Mouse (Mus musculus) neural tube, embryonic 15.5 days (tissue): ENCODE results near the gene E330017A01Rik. TPM values are rescaled to one million over a fixed set of nuclear protein-coding genes. Genes with fewer than 3 reads are reported as not detected.

ENCODE experiments used
- ATAC-seq: fragments of 200-750 bp; cut with Nextera tagmentation; 2 replicates; pipeline ENCODE4 v1.8.0; 2017; ENCODE audit warnings: mild to moderate bottlenecking, moderate TSS enrichment, moderate library complexity; ENCODE audit not compliant: low FRiP score
- H3K27ac ChIP-seq: fragments of 300-500 bp; sonication (generic); replicated peaks from 2 replicates; pipeline ENCODE4 v1.5.1; 2015; ENCODE audit warnings: mild to moderate bottlenecking, inconsistent platforms
- H3K27me3 ChIP-seq: fragments of 300-500 bp; sonication (generic); replicated peaks from 2 replicates; pipeline ENCODE4 v1.6.1; 2015; ENCODE audit warnings: inconsistent platforms
- H3K36me3 ChIP-seq: fragments of 300-500 bp; sonication (generic); 2 replicates; pipeline ENCODE4 v1.6.1; 2015; ENCODE audit warnings: inconsistent platforms
- H3K4me1 ChIP-seq: fragments of 300-500 bp; sonication (generic); 2 replicates; pipeline ENCODE4 v1.6.1; 2015; ENCODE audit warnings: inconsistent platforms
- H3K4me2 ChIP-seq: fragments of 300-500 bp; sonication (generic); 2 replicates; pipeline ENCODE4 v1.6.1; 2015; ENCODE audit warnings: inconsistent platforms, mild to moderate bottlenecking, moderate library complexity
- H3K4me3 ChIP-seq: fragments of 300-500 bp; sonication (generic); replicated peaks from 2 replicates; pipeline ENCODE4 v1.5.1; 2015; ENCODE audit warnings: mild to moderate bottlenecking, inconsistent platforms
- H3K9ac ChIP-seq: fragments of 300-500 bp; sonication (generic); replicated peaks from 2 replicates; pipeline ENCODE4 v1.6.1; 2015; ENCODE audit warnings: mild to moderate bottlenecking, inconsistent platforms
- H3K9me3 ChIP-seq: fragments of 300-500 bp; sonication (generic); replicated peaks from 2 replicates; pipeline ENCODE4 v1.6.1; 2016; ENCODE audit warnings: inconsistent platforms
- WGBS: fragments of 180-500 bp; shearing (Covaris S2); methylation state at CpG from one replicate; pipeline ENCODE4 v1.1.7; 2015; ENCODE audit warnings: mixed read lengths; 5-methylcytosine and 5-hydroxymethylcytosine counted together
- polyA plus RNA-seq: library from polyadenylated mRNA; unstranded; fragments of >200 nt; fragmentation: Nextera tagmentation; extraction: Ambion mirVana; gene quantifications from 2 replicates; pipeline ENCODE4 v1.2.1, GENCODE M21; 2015

The E330017A01Rik gene
- polyA plus RNA-seq, 1 experiment from 2014 or later = not detected

- no peak overlapping the region for H3K27ac ChIP-seq
- no peak for ATAC-seq
- no peak overlapping the region for H3K9ac ChIP-seq
- no peaks in the 10 kb centered on the region for H3K4me1 ChIP-seq
- no peak overlapping the region for H3K4me3 ChIP-seq
- H3K4me2 ChIP-seq = no peak overlapping the region
- no peaks in the 10 kb centered on the region for H3K27me3 ChIP-seq
- no peaks in the 10 kb centered on the region for H3K9me3 ChIP-seq
- no peaks in the 10 kb centered on the region for H3K36me3 ChIP-seq
Observed at GRCm38 (mm10) chr16:58662287-58662791, 23.8 kb upstream of the E330017A01Rik start.

- WGBS = 79% methylated on average over 5 of the region's 5 CpGs
- no peaks in the 10 kb centered on the region for H3K36me3 ChIP-seq
- no peak overlapping the region for H3K4me3 ChIP-seq
- H3K27ac ChIP-seq = no peak overlapping the region
- no peaks in the 10 kb centered on the region for H3K27me3 ChIP-seq
- H3K4me2 ChIP-seq = no peak overlapping the region
- H3K4me1 ChIP-seq = no peaks in the 10 kb centered on the region
- ATAC-seq = no peak
- no peak overlapping the region for H3K9ac ChIP-seq
- no peaks in the 10 kb centered on the region for H3K9me3 ChIP-seq
Observed at GRCm38 (mm10) chr16:58661826-58662225, 23.3 kb upstream of the E330017A01Rik start.

GRCm38 (mm10) chr16:58658668-58659067 lies 20.1 kb upstream of the E330017A01Rik start:
- Histone ChIP-seq H3K27me3 (no peaks in the 10 kb centered on the region), H3K9ac (no peak overlapping the region), H3K4me3 (no peak overlapping the region), H3K9me3 (no peaks in the 10 kb centered on the region), H3K36me3 (no peaks in the 10 kb centered on the region), H3K4me1 (no peaks in the 10 kb centered on the region), H3K27ac (no peak overlapping the region), H3K4me2 (no peak overlapping the region)
- no peak for ATAC-seq
- 94% methylated on average over 6 of the region's 6 CpGs for WGBS

DNA sequence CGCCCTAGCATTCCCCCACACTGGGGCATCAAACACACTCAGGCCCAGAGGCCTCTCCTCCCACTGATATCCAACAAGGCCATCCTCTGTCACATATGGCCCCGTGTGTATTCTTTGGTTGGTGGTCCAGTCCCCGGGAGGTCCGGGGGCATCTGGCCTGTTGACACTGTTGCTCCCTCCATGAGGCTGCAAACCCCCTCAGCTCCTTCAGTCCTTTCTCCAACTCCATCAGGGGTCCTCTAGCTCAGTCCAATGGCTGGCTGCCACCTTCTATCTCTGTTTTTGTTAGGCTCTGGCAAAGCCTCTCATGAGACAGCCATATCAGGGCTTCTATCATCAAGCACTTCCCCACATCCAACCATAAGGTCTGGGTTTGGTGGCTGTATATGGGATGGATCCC lies 18.0 kb upstream of the E330017A01Rik start:
- no peak for ATAC-seq
- H3K9ac ChIP-seq = no peak overlapping the region
- H3K9me3 ChIP-seq = no peaks in the 10 kb centered on the region
- no peak overlapping the region for H3K4me3 ChIP-seq
- WGBS = 94% methylated on average over 4 of the region's 4 CpGs
- no peaks in the 10 kb centered on the region for H3K27me3 ChIP-seq
- no peak overlapping the region for H3K4me2 ChIP-seq
- H3K4me1 ChIP-seq = no peaks in the 10 kb centered on the region
- no peak overlapping the region for H3K27ac ChIP-seq
- H3K36me3 ChIP-seq = no peaks in the 10 kb centered on the region

DNA sequence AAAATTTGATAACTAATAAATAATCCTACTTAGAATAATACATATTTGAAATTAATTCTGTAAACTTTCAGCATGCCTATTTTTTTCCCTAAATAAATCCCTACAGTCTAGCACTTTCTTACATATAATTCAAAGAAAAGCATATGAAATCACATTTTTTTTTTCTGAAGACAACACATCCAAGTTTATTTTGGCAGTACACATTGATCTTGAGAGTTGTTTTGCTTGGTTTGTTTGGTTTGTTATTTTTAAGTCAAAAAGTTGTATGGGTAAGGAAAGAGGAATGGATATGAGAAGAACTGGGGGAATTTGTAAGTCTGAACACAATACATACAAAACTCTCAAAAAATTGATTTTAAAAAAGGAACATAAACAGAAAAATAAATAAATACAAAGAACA lies 17.2 kb upstream of the E330017A01Rik start:
- no peaks in the 10 kb centered on the region for H3K9me3 ChIP-seq
- H3K9ac ChIP-seq = no peak overlapping the region

GRCm38 (mm10) chr16:58649979-58650378 lies 11.4 kb upstream of the E330017A01Rik start:
- no peak overlapping the region for H3K4me3 ChIP-seq
- no peak for ATAC-seq
- no peaks in the 10 kb centered on the region for H3K27me3 ChIP-seq
- H3K27ac ChIP-seq = no peak overlapping the region
- H3K36me3 ChIP-seq = no peaks in the 10 kb centered on the region
- no peak overlapping the region for H3K9ac ChIP-seq
- no peak overlapping the region for H3K4me2 ChIP-seq
- no peaks in the 10 kb centered on the region for H3K4me1 ChIP-seq
- no peaks in the 10 kb centered on the region for H3K9me3 ChIP-seq
- WGBS = 97% methylated on average over 10 of the region's 10 CpGs

More for the DNA sequence above, 17.2 kb upstream of the E330017A01Rik start:
- Histone ChIP-seq H3K27me3 (no peaks in the 10 kb centered on the region), H3K4me1 (no peaks in the 10 kb centered on the region), H3K4me2 (no peak overlapping the region), H3K4me3 (no peak overlapping the region), H3K27ac (no peak overlapping the region), H3K36me3 (no peaks in the 10 kb centered on the region)
- ATAC-seq = no peak

- Histone ChIP-seq H3K9me3 (no peaks in the 10 kb centered on the region), H3K27ac (no peak overlapping the region), H3K4me3 (no peak overlapping the region), H3K4me1 (no peaks in the 10 kb centered on the region), H3K4me2 (no peak overlapping the region), H3K36me3 (no peaks in the 10 kb centered on the region), H3K27me3 (no peaks in the 10 kb centered on the region), H3K9ac (no peak overlapping the region)
- WGBS = 78% methylated on average over 7 of the region's 7 CpGs
- no peak for ATAC-seq
Observed at GRCm38 (mm10) chr16:58638016-58638415, 523 bp downstream of the E330017A01Rik start.

DNA sequence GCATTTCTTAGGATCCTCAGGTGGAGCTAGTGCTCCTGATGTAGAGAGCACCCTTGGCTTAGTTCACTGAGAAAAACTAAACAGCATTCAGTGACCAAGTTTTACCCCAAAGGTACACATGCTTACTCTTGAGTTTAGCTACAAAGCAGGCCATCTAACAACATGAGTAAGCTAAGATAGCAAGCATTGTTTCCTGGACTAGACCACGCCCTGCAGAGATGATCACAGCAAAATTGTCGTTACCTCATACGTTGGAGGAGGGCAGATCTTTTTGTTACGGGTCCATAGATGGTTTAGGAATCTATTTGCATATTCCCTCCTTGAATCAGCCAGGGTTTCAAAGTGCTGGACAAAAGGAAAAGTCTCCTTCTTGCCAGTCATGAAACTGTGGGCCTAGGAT lies 1.1 kb downstream of the E330017A01Rik start:
- 80% methylated on average over 4 of the region's 4 CpGs for WGBS
- Histone ChIP-seq H3K9ac (no peak overlapping the region), H3K27me3 (no peaks in the 10 kb centered on the region), H3K4me2 (no peak overlapping the region), H3K27ac (no peak overlapping the region), H3K36me3 (no peaks in the 10 kb centered on the region), H3K4me1 (no peaks in the 10 kb centered on the region), H3K4me3 (no peak overlapping the region), H3K9me3 (no peaks in the 10 kb centered on the region)
- ATAC-seq = no peak

GRCm38 (mm10) chr16:58635866-58636265 lies 2.7 kb downstream of the E330017A01Rik start:
- Histone ChIP-seq H3K27me3 (no peaks in the 10 kb centered on the region), H3K4me3 (no peak overlapping the region), H3K9me3 (no peaks in the 10 kb centered on the region), H3K27ac (no peak overlapping the region), H3K9ac (no peak overlapping the region), H3K4me2 (no peak overlapping the region), H3K4me1 (no peaks in the 10 kb centered on the region), H3K36me3 (no peaks in the 10 kb centered on the region)
- no peak for ATAC-seq
- WGBS = 61% methylated on average over 2 of the region's 2 CpGs

GRCm38 (mm10) chr16:58629736-58630135 lies 8.8 kb downstream of the E330017A01Rik start:
- no peak for ATAC-seq
- H3K9me3 ChIP-seq = no peaks in the 10 kb centered on the region
- H3K9ac ChIP-seq = no peak overlapping the region
- no peaks in the 10 kb centered on the region for H3K27me3 ChIP-seq
- WGBS = 68% methylated on average over 2 of the region's 2 CpGs
- H3K36me3 ChIP-seq = no peaks in the 10 kb centered on the region
- no peak overlapping the region for H3K27ac ChIP-seq
- no peak overlapping the region for H3K4me3 ChIP-seq
- no peaks in the 10 kb centered on the region for H3K4me1 ChIP-seq
- no peak overlapping the region for H3K4me2 ChIP-seq

DNA sequence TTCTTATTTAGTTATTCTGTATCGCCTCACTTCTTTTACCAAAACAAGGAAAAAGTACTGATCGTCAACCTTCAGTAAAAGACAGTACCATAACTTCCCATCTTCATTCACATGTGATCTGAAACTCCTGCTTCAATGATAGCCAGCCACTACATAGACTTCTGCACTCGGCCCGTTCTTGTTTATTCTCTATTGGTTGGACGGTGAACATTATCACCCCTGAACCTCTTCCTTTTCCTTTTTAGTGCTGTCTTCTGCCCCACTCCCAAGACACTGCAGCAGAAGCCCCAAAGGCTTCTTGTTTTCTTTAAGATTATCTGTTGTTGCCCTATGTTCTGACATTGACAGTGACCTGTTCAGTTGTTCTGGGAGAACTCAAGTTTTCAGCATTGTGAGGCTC lies 9.6 kb downstream of the E330017A01Rik start:
- H3K27me3 ChIP-seq = no peaks in the 10 kb centered on the region
- H3K4me1 ChIP-seq = no peaks in the 10 kb centered on the region
- H3K9me3 ChIP-seq = no peaks in the 10 kb centered on the region
- ATAC-seq = no peak
- no peak overlapping the region for H3K4me3 ChIP-seq
- no peak overlapping the region for H3K4me2 ChIP-seq
- H3K27ac ChIP-seq = no peak overlapping the region
- H3K36me3 ChIP-seq = no peaks in the 10 kb centered on the region
- no peak overlapping the region for H3K9ac ChIP-seq
- WGBS = 91% methylated on average over 5 of the region's 5 CpGs

DNA sequence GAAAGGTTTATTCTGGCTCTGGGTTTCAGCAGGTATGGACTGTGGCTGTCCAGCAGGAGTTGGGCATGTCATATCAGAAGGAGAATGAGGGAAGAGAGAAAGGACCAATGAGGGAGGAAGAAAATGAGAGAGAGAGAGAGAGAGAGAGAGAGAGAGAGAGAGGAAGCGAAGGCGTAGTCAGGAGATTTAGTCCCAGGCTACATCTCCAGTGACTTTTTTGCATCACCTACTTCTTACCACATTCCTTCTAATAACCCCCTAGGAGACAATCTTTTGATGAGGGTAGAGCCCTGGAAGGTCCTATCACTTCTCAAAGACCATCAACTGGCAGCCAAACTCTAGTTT lies 10.2 kb downstream of the E330017A01Rik start:
- Histone ChIP-seq H3K9ac (no peak overlapping the region), H3K4me1 (no peaks in the 10 kb centered on the region), H3K36me3 (no peaks in the 10 kb centered on the region), H3K27ac (no peak overlapping the region), H3K4me2 (no peak overlapping the region), H3K27me3 (no peaks in the 10 kb centered on the region), H3K9me3 (no peaks in the 10 kb centered on the region), H3K4me3 (no peak overlapping the region)
- no peak for ATAC-seq
- WGBS = 100% methylated on average over 2 of the region's 2 CpGs
